Mouse (Mus musculus): Measurements from ENCODE around the gene Msi2. TPM values are rescaled to one million over a fixed set of nuclear protein-coding genes. Genes with fewer than 3 reads are reported as not detected.

Msi2 gene
- total RNA-seq, 4 experiments from 2014 or later: 158 to 319 (median 228) TPM

GRCm38 (mm10) chr11:88675526-88676353 lies 42.6 kb downstream of the Msi2 start:
- no peak for DNase-seq

- no peak for DNase-seq
Measured at GRCm38 (mm10) chr11:88674075-88674474, 44.2 kb downstream of the Msi2 start.

GRCm38 (mm10) chr11:88670925-88671324 lies 47.4 kb downstream of the Msi2 start:
- DNase-seq: no peak

- no peak for DNase-seq
Measured at GRCm38 (mm10) chr11:88669106-88669505, 49.2 kb downstream of the Msi2 start.

GRCm38 (mm10) chr11:88668345-88668744 lies 50.0 kb downstream of the Msi2 start:
- peak; percentile 48 for DNase-seq

GRCm38 (mm10) chr11:88665799-88666198 lies 52.5 kb downstream of the Msi2 start:
- DNase-seq: no peak

- DNase-seq: peak; percentile 60
Measured at GRCm38 (mm10) chr11:88661444-88662180, 56.7 kb downstream of the Msi2 start.

GRCm38 (mm10) chr11:88660404-88660803 lies 57.9 kb downstream of the Msi2 start:
- no peak for DNase-seq

- DNase-seq: no peak
Measured at GRCm38 (mm10) chr11:88658926-88659325, 59.4 kb downstream of the Msi2 start.

- no peak for DNase-seq
Measured at GRCm38 (mm10) chr11:88655786-88656185, 62.5 kb downstream of the Msi2 start.

GRCm38 (mm10) chr11:88655214-88655566 lies 63.1 kb downstream of the Msi2 start:
- no peak for DNase-seq

GRCm38 (mm10) chr11:88654391-88655213 lies 63.7 kb downstream of the Msi2 start:
- peak; percentile 45 for DNase-seq

- DNase-seq: no peak
Measured at GRCm38 (mm10) chr11:88650275-88650674, 68.0 kb downstream of the Msi2 start.

GRCm38 (mm10) chr11:88649009-88649408 lies 69.3 kb downstream of the Msi2 start:
- DNase-seq: no peak

GRCm38 (mm10) chr11:88648407-88648806 lies 69.9 kb downstream of the Msi2 start:
- DNase-seq: no peak

- no peak for DNase-seq
Measured at GRCm38 (mm10) chr11:88646493-88646892, 71.8 kb downstream of the Msi2 start.

- no peak for DNase-seq
Measured at GRCm38 (mm10) chr11:88645821-88646220, 72.5 kb downstream of the Msi2 start.

GRCm38 (mm10) chr11:88644719-88645118 lies 73.6 kb downstream of the Msi2 start:
- DNase-seq: no peak

- DNase-seq: no peak
Measured at GRCm38 (mm10) chr11:88639862-88640261, 78.5 kb downstream of the Msi2 start.

GRCm38 (mm10) chr11:88638936-88639542 lies 79.3 kb downstream of the Msi2 start:
- DNase-seq: no peak

- DNase-seq: no peak
Measured at GRCm38 (mm10) chr11:88638254-88638653, 80.1 kb downstream of the Msi2 start.

- DNase-seq: no peak
Measured at GRCm38 (mm10) chr11:88636934-88637333, 81.4 kb downstream of the Msi2 start.
